Mouse (Mus musculus) embryonic fibroblast, embryonic 13.5 days (primary cell): ENCODE measurements around the gene Usp15.

Source experiments
- CTCF ChIP-seq: IDR thresholded peaks from 2 replicates; pipeline ENCODE4 v1.5.1; 2011; ENCODE audit warnings: mild to moderate bottlenecking, control low read depth, low read length, moderate library complexity, borderline replicate concordance; ENCODE audit not compliant: insufficient read depth
- POLR2A ChIP-seq: IDR thresholded peaks from 2 replicates; pipeline ENCODE4 v1.6.1; 2011; ENCODE audit warnings: low read depth, mild to moderate bottlenecking, control low read depth, low read length, moderate library complexity

- TF ChIP-seq CTCF (no peak), POLR2A (no peak)
Measured at GRCm38 (mm10) chr10:123094504-123094903, 102.3 kb downstream of the Usp15 start.
